Comparison of ENCODE assay signal across 8 mouse cellular contexts in the genomic region with DNA sequence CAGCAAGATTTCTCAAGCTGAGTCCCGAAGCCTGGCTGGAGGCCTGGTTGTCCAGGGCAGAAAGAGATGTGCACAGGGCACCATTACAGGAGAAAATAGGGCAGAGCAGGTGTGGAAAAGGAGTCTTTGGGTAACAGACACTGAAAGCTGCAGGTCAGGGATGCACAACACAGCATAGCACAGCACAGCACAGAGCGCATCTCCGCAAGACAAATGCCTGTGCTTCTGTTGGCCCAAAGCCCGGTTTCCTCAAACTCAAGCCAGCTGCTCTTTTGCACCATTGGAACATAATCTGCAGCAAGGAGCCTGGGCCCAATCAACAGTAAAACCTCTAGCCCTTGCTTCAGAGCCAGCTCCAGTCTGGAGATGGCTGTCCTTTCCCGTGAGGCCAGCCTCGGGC.
A peak's percentile ranks its signal among the peaks of the same experiment; 100 is the strongest.
DNase-seq lines count a peak whose midpoint lies in the region; ATAC-seq lines count a peak whose summit lies in the region.

No protein-coding gene starts in this region.

- H3K4me2 ChIP-seq in forebrain, embryonic 12.5 days = no peak overlapping the region
- no peak overlapping the region for H3K4me2 ChIP-seq in stomach, embryonic 14.5 days (replicated peaks; ENCODE audit: low read depth, low read length)

- H3K4me1 ChIP-seq in forebrain, embryonic 12.5 days = peaks cover 6% of the 10 kb centered on the region
- peaks cover 4% of the 10 kb centered on the region; the same call in 1 of the 2 replicates for H3K4me1 ChIP-seq in forebrain, embryonic 10.5 days
- peaks cover 4% of the 10 kb centered on the region; the same call in 1 of the 2 replicates for H3K4me1 ChIP-seq in stomach, embryonic 14.5 days (ENCODE audit: control insufficient read depth, insufficient read depth, low read length)

- no peaks in the 10 kb centered on the region for H3K9me3 ChIP-seq in forebrain, embryonic 12.5 days
- no peaks in the 10 kb centered on the region for H3K9me3 ChIP-seq in forebrain, embryonic 10.5 days
- H3K9me3 ChIP-seq in stomach, embryonic 14.5 days (ENCODE audit: control insufficient read depth, low read depth, low read length) = no peaks in the 10 kb centered on the region

- DNase-seq in forebrain, embryonic 10.5 days (ENCODE audit: extremely low spot score, low spot score) = no peak
- DNase-seq in NIH3T3 (ENCODE audit: low read depth) = peak; percentile 72
- peak; percentile 46 for DNase-seq in fat pad, adult 2 months (ENCODE audit: extremely low read depth, low read depth, low spot score)
- peak; percentile 34 to 43 for DNase-seq in heart, postnatal 36 days
- DNase-seq in left cerebral cortex, postnatal 14 days (ENCODE audit: low spot score in 2 of 2) = peak; percentile 71

- intact Hi-C loops in heart, postnatal 36 days (cut with DNase I) = no loop called here
- intact Hi-C loops in left cerebral cortex, postnatal 14 days (cut with DNase I) = loop anchor here (5.0 to 10.0 kb wide), 3 partner anchors 72 to 450 kb away; a partner anchor contains a TSS

- H3K9ac ChIP-seq in forebrain, embryonic 12.5 days = no peak overlapping the region
- H3K9ac ChIP-seq in stomach, embryonic 14.5 days (replicated peaks; ENCODE audit: low read depth, low read length) = no peak overlapping the region

- no peaks in the 10 kb centered on the region; the same call in 1 of the 2 replicates for H3K27me3 ChIP-seq in forebrain, embryonic 12.5 days
- H3K27me3 ChIP-seq in forebrain, embryonic 10.5 days (ENCODE audit: poor library complexity, severe bottlenecking) = peaks cover 22% of the 10 kb centered on the region
- no peaks in the 10 kb centered on the region for H3K27me3 ChIP-seq in stomach, embryonic 14.5 days (ENCODE audit: control insufficient read depth, insufficient read depth, low read length)

- no peaks in the 10 kb centered on the region for H3K36me3 ChIP-seq in forebrain, embryonic 12.5 days (replicated peaks)
- H3K36me3 ChIP-seq in forebrain, embryonic 10.5 days (replicated peaks) = no peaks in the 10 kb centered on the region
- no peaks in the 10 kb centered on the region for H3K36me3 ChIP-seq in stomach, embryonic 14.5 days (ENCODE audit: control insufficient read depth, insufficient read depth, low read length)

- 81% methylated on average over 6 of the region's 6 CpGs for WGBS in forebrain, embryonic 12.5 days
- 87% methylated on average over 6 of the region's 6 CpGs for WGBS in forebrain, embryonic 10.5 days
- WGBS in stomach, embryonic 14.5 days = 49% methylated on average over 6 of the region's 6 CpGs

- 0 out of 2 replicates have a peak overlapping the region, but pooled peaks have one; percentile 32 for H3K27ac ChIP-seq in forebrain, embryonic 12.5 days
- H3K27ac ChIP-seq in forebrain, embryonic 10.5 days = no peak overlapping the region
- no peak overlapping the region for H3K27ac ChIP-seq in stomach, embryonic 14.5 days (ENCODE audit: low read length)

- no peak overlapping the region for H3K4me3 ChIP-seq in forebrain, embryonic 12.5 days (replicated peaks)
- H3K4me3 ChIP-seq in forebrain, embryonic 10.5 days = no peak overlapping the region
- H3K4me3 ChIP-seq in stomach, embryonic 14.5 days (ENCODE audit: low read depth, low read length) = no peak overlapping the region

- no peak for ATAC-seq in forebrain, embryonic 12.5 days (ENCODE audit: low FRiP score)
- ATAC-seq in stomach, embryonic 14.5 days (ENCODE audit: insufficient number of reproducible peaks, insufficient read depth, low FRiP score, low read depth) = peak; percentile 33; the same call in 1 of the 2 replicates
- no peak for ATAC-seq in CD4-positive, CD25-positive, alpha-beta regulatory T cell, adult 4 months
